Mouse (Mus musculus) hindbrain, embryonic 12.5 days (tissue): ENCODE measurements at regions not wholly inside any gene's neighbourhood (a gene's known extent, or its start where the extent isn't known, plus 50 kb on each side); places are given as distances from the start of the nearest gene placed in this dataset.
"Not testable (repeated sequence)": the region's sequence is repeated elsewhere in the genome, so short reads cannot be mapped to it uniquely, and the experiment has no call there.

ENCODE experiments used
- ATAC-seq: fragments of 200-750 bp; cut with Nextera tagmentation; 2 replicates; pipeline ENCODE4 v1.8.0; 2017; ENCODE audit warnings: moderate TSS enrichment; ENCODE audit not compliant: low FRiP score
- H3K27ac ChIP-seq: fragments of 300-500 bp; sonication (generic); 2 replicates; pipeline ENCODE4 v1.5.1; 2016; ENCODE audit warnings: mild to moderate bottlenecking
- H3K27me3 ChIP-seq: fragments of 300-500 bp; sonication (generic); 2 replicates; pipeline ENCODE4 v1.6.1; 2016; ENCODE audit warnings: mild to moderate bottlenecking
- H3K36me3 ChIP-seq: fragments of 300-500 bp; sonication (generic); 2 replicates; pipeline ENCODE4 v1.6.1; 2016; ENCODE audit warnings: mild to moderate bottlenecking
- H3K4me1 ChIP-seq: fragments of 300-500 bp; sonication (generic); 2 replicates; pipeline ENCODE4 v1.6.1; 2016
- H3K4me2 ChIP-seq: fragments of 300-500 bp; sonication (generic); replicated peaks from 2 replicates; pipeline ENCODE4 v1.6.1; 2016; ENCODE audit warnings: mild to moderate bottlenecking
- H3K4me3 ChIP-seq: fragments of 300-500 bp; sonication (generic); 2 replicates; pipeline ENCODE4 v1.5.1; 2016; ENCODE audit warnings: mild to moderate bottlenecking
- H3K9ac ChIP-seq: fragments of 300-500 bp; sonication (generic); 2 replicates; pipeline ENCODE4 v1.6.1; 2016; ENCODE audit warnings: mild to moderate bottlenecking, moderate library complexity
- H3K9me3 ChIP-seq: fragments of 300-500 bp; sonication (generic); replicated peaks from 2 replicates; pipeline ENCODE4 v1.6.1; 2016; ENCODE audit warnings: mild to moderate bottlenecking
- WGBS: fragments of 180-500 bp; shearing (Covaris S2); methylation state at CpG from one replicate; pipeline ENCODE4 v1.1.7; 2016; 5-methylcytosine and 5-hydroxymethylcytosine counted together

DNA sequence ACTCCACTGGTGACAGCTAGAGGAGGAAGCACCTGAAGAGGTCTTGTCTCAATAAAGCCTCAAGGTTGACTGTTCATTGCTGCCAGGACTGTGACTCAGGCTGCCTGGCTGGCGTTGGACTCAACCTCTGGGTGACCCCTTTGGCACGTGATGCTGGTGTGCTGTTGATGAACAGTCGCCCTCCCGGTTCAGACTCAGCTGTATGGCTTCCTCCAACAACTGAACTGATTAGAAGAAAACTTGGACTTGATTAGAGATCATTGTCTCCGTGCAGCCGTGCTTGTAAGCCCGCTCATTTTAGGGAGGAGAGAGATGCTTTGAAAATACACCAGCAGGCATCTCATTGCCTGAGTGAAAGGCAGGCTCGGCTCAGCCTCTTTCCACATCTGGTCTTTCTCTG, 103.2 kb upstream of the Nxpe4 start:
- Histone ChIP-seq H3K36me3 (no peaks in the 10 kb centered on the region), H3K9me3 (no peaks in the 10 kb centered on the region), H3K4me3 (no peak overlapping the region), H3K27ac (no peak overlapping the region), H3K4me1 (peaks cover 11% of the 10 kb centered on the region), H3K9ac (no peak overlapping the region), H3K27me3 (no peaks in the 10 kb centered on the region), H3K4me2 (no peak overlapping the region)
- ATAC-seq: no peak
- WGBS: 50% methylated on average over 8 of the region's 8 CpGs

DNA sequence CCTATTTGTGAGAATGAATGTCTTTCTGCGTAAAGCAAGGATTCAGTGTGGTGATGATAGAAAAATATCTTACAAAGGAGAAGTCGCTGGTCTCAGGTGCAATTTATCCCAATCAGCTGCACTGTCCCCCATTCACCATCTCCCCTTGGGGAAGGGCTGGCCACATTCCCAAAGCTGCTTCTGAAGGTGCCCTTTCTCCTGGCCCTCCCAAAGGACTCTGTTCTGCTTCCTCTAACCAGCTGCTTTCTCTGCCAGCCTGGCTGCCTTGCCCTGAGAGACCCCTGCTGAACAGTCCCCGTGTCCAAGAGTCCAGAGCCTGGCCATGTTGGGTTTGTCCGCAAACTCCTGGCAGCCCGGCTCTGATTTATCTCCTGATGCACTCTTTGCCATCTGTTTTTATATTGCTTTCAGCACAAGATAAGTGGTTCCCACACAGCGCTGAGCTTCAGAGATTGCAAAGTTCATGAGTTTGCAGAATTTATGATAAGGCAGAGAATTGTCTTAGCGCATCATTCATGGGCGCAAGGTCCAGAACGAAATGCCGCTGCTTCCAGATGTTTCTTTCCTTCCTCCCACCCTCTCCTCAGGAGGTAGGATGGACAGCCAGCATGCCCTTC, 102.2 kb upstream of the Nxpe4 start:
- Histone ChIP-seq H3K4me1 (peaks cover 11% of the 10 kb centered on the region), H3K27ac (no peak overlapping the region), H3K9me3 (no peaks in the 10 kb centered on the region), H3K36me3 (no peaks in the 10 kb centered on the region), H3K9ac (no peak overlapping the region), H3K4me3 (no peak overlapping the region), H3K4me2 (no peak overlapping the region), H3K27me3 (no peaks in the 10 kb centered on the region)
- ATAC-seq: no peak
- 95% methylated on average over 10 of the region's 10 CpGs for WGBS

DNA sequence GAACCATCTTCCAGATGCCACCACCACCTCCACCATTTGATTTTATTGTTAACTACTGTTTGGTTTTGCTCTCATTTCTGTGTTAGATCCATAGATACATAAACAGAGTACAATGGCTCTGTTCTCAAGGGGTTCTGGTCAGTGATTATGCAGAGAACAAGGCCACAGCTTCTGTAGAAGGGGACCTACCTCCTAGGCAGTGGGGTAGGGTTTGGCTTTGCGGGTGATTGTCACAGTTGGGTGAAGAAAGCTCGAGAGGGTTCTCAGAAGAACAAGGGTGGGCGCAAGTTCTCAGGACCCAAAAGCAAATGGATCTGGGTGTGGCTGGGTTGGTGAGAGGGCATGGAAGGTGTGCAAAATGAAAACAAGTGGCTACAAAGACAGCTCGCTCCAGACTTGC, 100.8 kb upstream of the Nxpe4 start:
- Histone ChIP-seq H3K27ac (no peak overlapping the region), H3K4me2 (no peak overlapping the region), H3K9ac (no peak overlapping the region), H3K4me1 (peaks cover 3% of the 10 kb centered on the region), H3K36me3 (no peaks in the 10 kb centered on the region), H3K9me3 (no peaks in the 10 kb centered on the region), H3K27me3 (no peaks in the 10 kb centered on the region), H3K4me3 (no peak overlapping the region)
- WGBS: 93% methylated on average over 4 of the region's 4 CpGs
- no peak for ATAC-seq

DNA sequence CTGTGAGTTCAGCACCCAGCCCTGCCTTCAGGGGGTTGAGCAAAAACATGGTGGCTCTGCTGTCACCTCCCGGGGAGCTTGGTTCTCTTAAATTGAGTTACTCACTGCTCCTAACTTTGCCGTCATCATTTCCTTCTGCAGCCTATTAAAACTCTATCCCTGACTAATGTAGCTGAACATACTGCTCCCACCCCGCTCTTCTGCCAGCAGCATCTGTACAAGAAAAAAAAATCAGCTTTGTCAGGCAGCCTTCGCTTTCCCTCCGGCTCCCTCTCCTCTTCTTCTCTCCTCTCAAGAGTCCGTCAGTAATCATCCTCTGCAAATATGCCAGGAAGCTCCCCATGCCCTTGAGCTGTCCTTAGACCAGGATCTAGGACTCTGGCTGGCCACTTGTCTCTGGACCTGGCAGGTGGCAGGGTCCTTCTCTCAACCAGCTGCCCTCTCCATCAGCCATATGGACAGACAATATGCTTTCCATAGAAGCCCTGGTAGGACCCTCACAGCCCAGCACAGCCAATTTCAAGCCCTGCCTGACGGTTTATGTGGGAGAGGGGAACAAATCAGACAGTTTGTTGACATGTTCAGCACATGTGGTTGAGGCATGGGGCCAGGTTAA, 95.0 kb upstream of the Nxpe4 start:
- WGBS: 72% methylated on average over 7 of the region's 7 CpGs
- ATAC-seq: no peak
- H3K4me2 ChIP-seq: no peak overlapping the region

DNA sequence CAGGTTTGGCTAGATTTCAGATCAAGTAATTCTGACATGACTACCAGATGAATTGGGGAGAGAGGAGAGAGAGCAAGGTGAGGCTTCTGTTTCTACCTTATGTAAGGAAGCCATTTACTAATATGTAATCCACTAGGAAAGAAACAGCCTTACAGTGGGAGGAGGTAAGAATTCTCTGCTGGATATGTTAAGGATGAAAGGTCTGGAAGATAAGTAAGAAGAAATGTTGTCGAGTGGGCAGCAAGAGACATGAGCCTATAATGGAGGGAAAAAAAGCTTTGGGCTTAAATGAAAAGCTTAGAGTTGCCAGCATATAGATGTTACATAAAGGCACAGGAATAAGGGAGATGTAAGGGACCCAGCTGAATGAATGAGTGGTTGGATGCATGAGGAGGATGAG, 89.2 kb upstream of the Nxpe4 start:
- Histone ChIP-seq H3K4me2 (no peak overlapping the region), H3K9me3 (no peaks in the 10 kb centered on the region), H3K27me3 (no peaks in the 10 kb centered on the region; the same call in 1 of the 2 replicates), H3K4me1 (no peaks in the 10 kb centered on the region), H3K9ac (no peak overlapping the region), H3K27ac (no peak overlapping the region), H3K4me3 (no peak overlapping the region), H3K36me3 (no peaks in the 10 kb centered on the region)
- no peak for ATAC-seq
- 87% methylated on average over 1 of the region's 1 CpGs for WGBS

More for the DNA sequence above, 95.0 kb upstream of the Nxpe4 start:
- Histone ChIP-seq H3K27ac (no peak overlapping the region), H3K4me1 (no peaks in the 10 kb centered on the region), H3K36me3 (no peaks in the 10 kb centered on the region), H3K9me3 (no peaks in the 10 kb centered on the region), H3K9ac (no peak overlapping the region), H3K27me3 (no peaks in the 10 kb centered on the region), H3K4me3 (no peak overlapping the region)

DNA sequence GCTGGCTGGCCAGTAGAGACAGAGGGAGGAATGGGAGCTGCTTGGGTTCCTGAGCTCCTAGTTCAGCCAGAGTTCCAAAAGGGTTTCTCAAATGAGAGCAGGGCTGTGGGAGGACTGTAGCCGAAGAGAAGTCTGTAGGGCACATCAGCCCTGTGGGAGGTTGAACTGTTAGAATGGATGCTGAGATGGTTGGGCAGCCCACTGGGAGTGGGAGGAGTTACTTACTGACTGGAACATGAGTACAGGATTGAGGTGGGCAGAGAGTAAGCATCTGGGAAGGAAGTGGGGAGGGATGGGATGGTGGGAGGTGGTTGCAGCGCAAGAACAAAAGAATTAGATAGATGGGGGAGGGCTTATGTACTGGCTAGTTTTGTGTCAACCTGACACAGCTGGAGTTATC, 88.7 kb upstream of the Nxpe4 start:
- Histone ChIP-seq H3K4me2 (no peak overlapping the region), H3K27ac (no peak overlapping the region), H3K27me3 (no peaks in the 10 kb centered on the region; the same call in 1 of the 2 replicates), H3K4me1 (no peaks in the 10 kb centered on the region), H3K9me3 (no peaks in the 10 kb centered on the region), H3K9ac (no peak overlapping the region), H3K4me3 (no peak overlapping the region), H3K36me3 (no peaks in the 10 kb centered on the region)
- WGBS: 64% methylated on average over 2 of the region's 2 CpGs
- ATAC-seq: no peak

DNA sequence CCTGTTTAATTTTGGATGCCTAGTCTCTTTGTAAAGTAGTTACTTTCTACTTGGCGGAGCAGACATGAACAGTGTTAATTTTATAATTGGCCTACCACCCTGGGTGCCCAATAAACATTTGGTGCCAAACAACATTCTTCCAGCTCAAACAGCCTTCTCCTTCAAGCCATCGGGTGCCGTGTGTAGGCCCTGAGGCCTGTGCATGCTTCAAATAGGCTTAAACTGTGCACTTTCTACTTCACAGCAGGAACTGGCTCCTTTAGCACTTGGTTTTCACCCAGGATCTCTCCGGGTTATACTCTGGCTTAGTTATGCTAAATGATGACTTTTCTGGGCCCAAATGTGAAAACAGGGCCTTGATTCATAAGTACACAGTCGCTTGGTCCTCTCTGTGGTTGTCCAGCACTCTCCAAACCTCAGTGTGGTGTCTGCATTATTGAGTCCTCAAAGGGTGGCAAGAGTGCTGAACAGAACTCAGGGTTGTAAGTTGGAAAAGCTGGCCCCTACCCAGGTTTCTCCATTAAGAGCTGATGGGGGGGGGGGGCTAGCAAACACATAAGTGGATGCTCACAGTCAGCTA, 86.1 kb upstream of the Nxpe4 start:
- Histone ChIP-seq H3K36me3 (no peaks in the 10 kb centered on the region), H3K9me3 (no peaks in the 10 kb centered on the region), H3K4me2 (no peak overlapping the region), H3K4me3 (no peak overlapping the region), H3K9ac (no peak overlapping the region), H3K27me3 (no peaks in the 10 kb centered on the region; the same call in 1 of the 2 replicates), H3K4me1 (no peaks in the 10 kb centered on the region), H3K27ac (no peak overlapping the region)
- WGBS: 83% methylated on average over 5 of the region's 5 CpGs
- no peak for ATAC-seq

DNA sequence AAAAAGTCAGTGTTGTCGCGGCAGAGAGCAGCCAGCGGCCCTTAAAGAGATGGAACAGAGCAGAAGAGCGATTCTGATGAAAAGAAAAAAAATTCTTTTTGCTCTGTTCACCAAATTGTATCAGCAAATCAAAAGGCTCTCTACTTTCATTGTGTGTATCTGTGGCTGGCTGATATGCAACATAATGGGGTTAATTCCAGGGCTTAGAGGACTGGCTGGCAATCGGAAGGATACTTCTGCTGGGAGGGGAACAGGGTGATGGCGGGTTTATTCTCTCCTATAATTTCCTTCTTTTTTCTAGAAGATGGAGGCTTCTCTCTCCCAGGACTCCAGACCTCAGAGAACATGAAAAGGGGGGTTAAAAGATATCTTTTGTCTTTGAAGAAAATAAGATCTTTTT, 79.4 kb upstream of the Nxpe4 start:
- Histone ChIP-seq H3K27me3 (no peaks in the 10 kb centered on the region), H3K9ac (no peak overlapping the region), H3K4me2 (no peak overlapping the region), H3K4me1 (0 out of 2 replicates have a peak, but pooled peaks cover 7% of the 10 kb centered on the region), H3K9me3 (no peaks in the 10 kb centered on the region), H3K36me3 (no peaks in the 10 kb centered on the region), H3K4me3 (no peak overlapping the region), H3K27ac (no peak overlapping the region)
- no peak for ATAC-seq
- WGBS: 45% methylated on average over 6 of the region's 6 CpGs

DNA sequence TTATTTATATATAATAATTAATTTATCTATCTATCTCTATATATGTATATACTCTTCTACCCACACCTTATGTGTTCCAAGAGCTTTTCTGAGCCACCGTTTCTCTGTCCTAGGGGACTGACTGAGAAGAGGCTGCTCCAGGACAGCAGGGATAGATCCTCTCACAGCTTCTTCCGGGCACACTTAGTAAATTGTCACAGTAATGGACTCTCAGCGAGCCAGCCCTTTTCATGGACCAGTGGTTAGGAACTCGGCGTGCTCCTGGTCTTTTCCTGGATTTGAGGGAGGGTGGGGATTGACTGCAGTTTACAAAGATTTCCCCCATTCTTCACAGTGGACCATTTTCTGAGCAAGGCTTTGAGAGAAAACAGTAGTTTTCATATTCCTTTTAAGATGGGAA, 77.6 kb upstream of the Nxpe4 start:
- H3K4me2 ChIP-seq, H3K9ac ChIP-seq, H3K36me3 ChIP-seq, ATAC-seq, H3K27me3 ChIP-seq, H3K27ac ChIP-seq, H3K4me1 ChIP-seq, H3K4me3 ChIP-seq, H3K9me3 ChIP-seq: not testable (repeated sequence)
- WGBS: 57% methylated on average over 5 of the region's 5 CpGs

DNA sequence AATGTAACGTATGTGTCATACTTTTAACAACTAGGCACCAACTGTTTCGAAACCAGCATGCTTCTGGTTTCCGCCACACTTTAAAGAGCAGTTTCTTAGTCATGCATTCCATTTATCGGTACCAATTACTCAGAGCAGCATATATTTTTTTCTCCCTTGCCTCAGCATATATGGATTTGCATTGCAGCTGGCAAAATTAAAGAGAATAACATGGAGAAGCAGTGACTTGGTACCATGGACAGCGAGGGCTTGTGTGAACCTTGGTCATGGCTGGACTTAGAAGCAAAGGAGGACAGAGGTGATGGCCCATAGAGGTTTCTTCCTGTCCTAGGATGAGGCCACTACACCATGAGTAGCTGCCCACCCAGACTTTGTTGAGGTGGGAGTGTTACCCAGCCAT, 72.2 kb upstream of the Nxpe4 start:
- Histone ChIP-seq H3K4me2 (no peak overlapping the region), H3K36me3 (no peaks in the 10 kb centered on the region), H3K27me3 (no peaks in the 10 kb centered on the region), H3K9ac (no peak overlapping the region), H3K9me3 (no peaks in the 10 kb centered on the region), H3K27ac (no peak overlapping the region), H3K4me3 (no peak overlapping the region), H3K4me1 (no peaks in the 10 kb centered on the region)
- 88% methylated on average over 5 of the region's 5 CpGs for WGBS
- no peak for ATAC-seq

DNA sequence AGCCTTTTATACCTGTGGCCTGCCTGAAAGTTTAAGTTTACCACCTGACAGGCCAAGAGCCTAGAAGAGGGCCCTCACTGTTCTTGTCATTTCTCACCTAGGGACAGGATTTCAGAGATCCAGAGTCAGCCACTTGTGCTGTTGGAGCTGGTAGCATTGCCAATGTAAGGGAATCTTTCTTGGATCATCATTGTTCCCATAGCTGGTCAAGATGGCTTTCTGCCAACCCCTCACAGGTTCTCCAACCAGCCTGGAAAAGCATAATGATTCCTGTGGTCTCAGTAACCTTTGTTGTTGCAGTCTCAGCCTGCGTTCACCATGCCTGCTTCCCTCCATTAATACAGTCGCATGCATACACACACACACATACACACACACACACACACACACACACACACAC, 67.1 kb upstream of the Nxpe4 start:
- H3K4me1 ChIP-seq: peaks cover 5% of the 10 kb centered on the region
- H3K4me2 ChIP-seq: no peak overlapping the region
- H3K36me3 ChIP-seq: no peaks in the 10 kb centered on the region
- no peak overlapping the region for H3K4me3 ChIP-seq
- no peaks in the 10 kb centered on the region for H3K27me3 ChIP-seq
- H3K27ac ChIP-seq: no peak overlapping the region
- H3K9ac ChIP-seq: no peak overlapping the region
- 87% methylated on average over 2 of the region's 2 CpGs for WGBS
- H3K9me3 ChIP-seq: no peaks in the 10 kb centered on the region
- ATAC-seq: no peak

DNA sequence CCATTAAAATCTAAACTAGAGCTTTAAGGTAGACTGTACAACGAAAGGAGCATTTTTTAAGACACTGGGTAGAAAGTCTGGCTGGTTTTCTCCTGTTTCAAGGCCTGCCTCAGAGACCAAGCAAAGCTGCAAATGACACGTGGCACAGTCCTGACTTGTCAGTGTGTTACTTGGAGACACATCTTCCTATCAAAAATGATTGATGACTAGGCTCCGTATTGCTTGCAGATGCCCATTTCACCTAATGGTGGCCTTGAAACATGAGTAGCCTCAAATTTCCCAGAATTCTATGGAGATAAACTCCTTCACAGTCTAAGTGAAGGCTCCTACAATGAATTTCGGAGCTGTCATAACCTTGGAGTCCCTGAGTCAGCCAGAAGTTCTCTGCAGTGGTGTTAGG, 62.0 kb upstream of the Nxpe4 start:
- 60% methylated on average over 4 of the region's 4 CpGs for WGBS
- H3K36me3 ChIP-seq: no peaks in the 10 kb centered on the region
- no peak overlapping the region for H3K4me3 ChIP-seq

More for the DNA sequence above, 62.0 kb upstream of the Nxpe4 start:
- no peak for ATAC-seq
- Histone ChIP-seq H3K27me3 (no peaks in the 10 kb centered on the region), H3K4me2 (no peak overlapping the region), H3K27ac (no peak overlapping the region), H3K9me3 (no peaks in the 10 kb centered on the region), H3K9ac (no peak overlapping the region), H3K4me1 (peaks cover 5% of the 10 kb centered on the region)
